Comparison of ENCODE assay signal across 8 mouse cellular contexts in the genomic region with DNA sequence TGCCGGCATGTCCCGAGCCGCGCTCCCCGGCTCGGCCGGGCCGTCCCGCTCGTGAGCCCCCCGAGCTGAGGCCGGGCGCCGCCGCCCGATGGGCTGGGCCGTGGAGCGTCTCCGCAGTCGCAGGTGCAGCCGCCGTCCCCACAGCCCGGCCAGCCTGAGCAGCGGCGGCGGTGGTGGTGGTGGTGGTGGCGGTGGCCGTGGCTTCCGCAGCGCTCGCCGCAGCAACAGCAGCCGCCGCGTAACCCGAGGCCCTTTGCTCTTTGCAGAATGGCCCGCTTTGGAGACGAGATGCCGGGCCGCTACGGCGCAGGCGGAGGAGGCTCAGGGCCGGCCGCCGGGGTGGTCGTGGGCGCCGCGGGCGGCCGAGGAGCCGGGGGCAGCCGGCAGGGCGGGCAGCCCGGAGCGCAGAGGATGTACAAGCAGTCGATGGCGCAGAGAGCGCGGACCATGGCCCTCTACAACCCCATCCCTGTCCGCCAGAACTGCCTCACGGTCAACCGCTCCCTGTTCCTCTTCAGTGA. TPM values are rescaled to one million over a fixed set of nuclear protein-coding genes. Genes with fewer than 3 reads are reported as not detected.
DNase-seq lines count a peak whose midpoint lies in the region; ATAC-seq lines count a peak whose summit lies in the region.

No protein-coding gene starts in this region.

- peak; percentile 76 for ATAC-seq in forebrain, embryonic 11.5 days (replicated peaks; ENCODE audit: low FRiP score)
- ATAC-seq in intestine, embryonic 15.5 days, result peak; percentile 50

- peak overlapping the region; percentile 62 for H3K4me3 ChIP-seq in forebrain, embryonic 11.5 days (ENCODE audit: low read depth, low read length)
- peak overlapping the region; percentile 52 for H3K4me3 ChIP-seq in intestine, embryonic 15.5 days (replicated peaks)

- H3K27ac ChIP-seq in forebrain, embryonic 11.5 days (ENCODE audit: low read depth, low read length), result peak overlapping the region; percentile 64
- H3K27ac ChIP-seq in intestine, embryonic 15.5 days, result no peak overlapping the region

- DNase-seq in layer of hippocampus, postnatal 36 days, result peak; percentile 34 to 36
- DNase-seq in layer of hippocampus, postnatal 25 days (ENCODE audit: extremely low spot score in 1 of 2, low spot score in 1 of 2), result no peak
- DNase-seq in brain, adult 2 months (ENCODE audit: low read depth, low spot score), result peak; percentile 55
- peak; percentile 82 for DNase-seq in forebrain, embryonic 11.5 days (ENCODE audit: low spot score)
- peak; percentile 5 for DNase-seq in lung, postnatal 14 days
- peak; percentile 30 for DNase-seq in yolk sac, embryonic 10.5 days (ENCODE audit: low spot score)
- no peak for DNase-seq in urinary bladder, postnatal 10 days (ENCODE audit: low spot score)

- no peaks in the 10 kb centered on the region for H3K36me3 ChIP-seq in forebrain, embryonic 11.5 days (ENCODE audit: control insufficient read depth, insufficient read depth, low read length)
- no peaks in the 10 kb centered on the region for H3K36me3 ChIP-seq in intestine, embryonic 15.5 days

- H3K9me3 ChIP-seq in forebrain, embryonic 11.5 days (ENCODE audit: control insufficient read depth, low read length), result peaks cover 4% of the 10 kb centered on the region; the same call in 1 of the 2 replicates
- no peaks in the 10 kb centered on the region for H3K9me3 ChIP-seq in intestine, embryonic 15.5 days

- peak overlapping the region; percentile 94 for H3K4me2 ChIP-seq in forebrain, embryonic 11.5 days (ENCODE audit: low read depth, low read length, severe bottlenecking)
- H3K4me2 ChIP-seq in intestine, embryonic 15.5 days (replicated peaks), result peak overlapping the region; percentile 96

- H3K9ac ChIP-seq in forebrain, embryonic 11.5 days (ENCODE audit: low read length), result peak overlapping the region; percentile 79
- peak overlapping the region; percentile 30 for H3K9ac ChIP-seq in intestine, embryonic 15.5 days

- peaks cover 7% of the 10 kb centered on the region; the same call in 1 of the 2 replicates for H3K4me1 ChIP-seq in forebrain, embryonic 11.5 days (replicated peaks; ENCODE audit: control insufficient read depth, insufficient read depth, low read length)
- H3K4me1 ChIP-seq in intestine, embryonic 15.5 days (replicated peaks), result peaks cover 12% of the 10 kb centered on the region; the same call in 1 of the 2 replicates

- WGBS in forebrain, embryonic 11.5 days, result under 1% methylated on average over 60 of the region's 64 CpGs
- WGBS in intestine, embryonic 15.5 days, result 0% methylated on average over 57 of the region's 64 CpGs

- H3K27me3 ChIP-seq in forebrain, embryonic 11.5 days (ENCODE audit: control insufficient read depth, insufficient read depth, low read length), result peaks cover 2% of the 10 kb centered on the region; the same call in 1 of the 2 replicates
- peaks cover 47% of the 10 kb centered on the region for H3K27me3 ChIP-seq in intestine, embryonic 15.5 days (replicated peaks)

RNA-seq across cellular contexts. Expression of gene Cacna1a, which starts 27.2 kb away (rescaled TPM):
- total RNA-seq in layer of hippocampus, postnatal 36 days (2021), result 100 to 1,000 TPM; 191 to 224 TPM
- 100 to 1,000 TPM; 175 to 232 TPM for total RNA-seq in layer of hippocampus, postnatal 25 days (2021)
- 6.9 and 7.7 TPM in 2 replicates for polyA plus RNA-seq in forebrain, embryonic 11.5 days (2014; fragmentation: Nextera tagmentation; extraction: Ambion mirVana)
- 3.3 and 4.5 TPM in 2 replicates for polyA plus RNA-seq in intestine, embryonic 15.5 days (2015; fragmentation: Nextera tagmentation; extraction: Ambion mirVana)

Comparison
In these comparisons a context has a peak if more than half of its experiments do, and no peak if none do; other contexts are left out.
1. DNase-seq: peak in layer of hippocampus, postnatal 36 days (2 of 2), brain, adult 2 months (single experiment), forebrain, embryonic 11.5 days (single experiment), lung, postnatal 14 days (single experiment) and yolk sac, embryonic 10.5 days (single experiment); none in layer of hippocampus, postnatal 25 days (0 of 2) and urinary bladder, postnatal 10 days (single experiment).